Mouse (Mus musculus): ENCODE measurements around the gene Gm11563.
"Not testable (repeated sequence)": the region's sequence is repeated elsewhere in the genome, so short reads cannot be mapped to it uniquely, and the experiment has no call there.

Gm11563 gene

DNA sequence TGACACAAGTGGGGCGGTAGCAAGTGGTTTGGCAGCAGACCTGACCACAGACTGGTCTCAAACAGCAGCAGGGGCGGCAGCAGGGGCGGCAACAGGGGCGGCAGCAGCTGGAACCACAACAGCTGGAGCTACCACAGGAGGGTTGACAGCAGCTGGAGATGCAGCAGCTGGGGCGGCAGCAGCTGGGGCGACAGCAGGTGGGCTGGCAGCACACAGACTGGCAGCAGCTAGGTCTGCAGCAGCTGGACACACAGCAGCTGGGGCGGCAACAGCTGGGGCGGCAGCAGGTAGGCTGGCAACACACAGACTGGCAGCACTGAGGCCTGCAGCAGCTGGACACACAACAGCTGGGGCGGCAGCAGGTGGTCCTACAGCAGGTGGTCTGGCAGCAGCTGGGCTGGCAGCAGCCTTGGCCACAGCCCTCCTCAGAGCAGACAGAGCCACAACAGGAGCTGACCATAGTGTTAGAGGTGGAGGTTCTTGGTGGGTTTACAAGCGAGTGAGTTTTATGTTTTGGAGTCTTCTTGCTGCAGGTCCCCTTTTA is at the start of gene Gm11563:
Gm11563 (minus strand) TSS at position 494 of the 544 bp plus-strand sequence.
- not testable (repeated sequence) for DNase-seq (ENCODE audit: low spot score)

DNA sequence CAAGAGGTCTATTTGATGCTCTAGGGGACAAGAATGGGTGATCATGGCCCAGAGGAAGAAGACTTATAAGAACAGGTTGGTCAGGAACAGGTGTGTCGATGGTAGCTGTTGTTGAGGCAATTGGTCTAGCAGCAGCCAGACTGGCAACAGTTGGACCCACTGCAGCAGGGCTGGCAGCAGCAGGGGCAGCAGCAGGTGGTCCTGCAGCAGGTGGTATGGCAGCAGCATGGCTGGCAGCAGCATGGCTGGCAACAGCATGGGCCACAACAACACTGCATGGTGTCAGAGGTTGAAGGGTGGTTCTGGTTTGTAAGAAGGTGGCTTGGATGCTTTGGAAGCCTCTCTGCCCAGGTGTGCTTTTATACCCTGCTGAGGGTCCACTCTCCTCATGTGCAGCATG is 31.7 kb upstream of the Gm11563 start, which contains the start of gene Gm14190:
Gm14190 (minus strand) TSS at position 278 of the 400 bp plus-strand sequence.
- DNase-seq (ENCODE audit: low spot score) = no peak

DNA sequence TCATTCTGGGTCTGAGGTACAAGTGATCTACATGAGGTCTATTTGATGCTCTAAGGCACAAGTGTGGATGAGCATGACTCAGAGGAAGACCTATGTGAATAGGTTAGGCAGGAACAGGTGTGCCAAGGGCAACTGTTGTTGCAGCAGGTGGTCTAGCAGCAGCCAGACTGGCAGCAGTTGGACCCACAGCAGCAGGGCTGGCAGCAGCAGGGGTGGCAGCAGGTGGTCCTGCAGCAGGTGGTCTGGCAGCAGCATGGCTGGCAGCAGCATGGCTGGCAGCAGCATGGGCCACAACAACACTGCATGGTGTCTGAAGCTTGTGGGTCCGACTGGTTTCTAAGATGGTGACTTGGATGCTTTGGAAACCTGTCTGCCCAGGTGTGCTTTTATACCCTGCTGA is 26.5 kb upstream of the Gm11563 start:
- not testable (repeated sequence) for DNase-seq (ENCODE audit: low spot score)

DNA sequence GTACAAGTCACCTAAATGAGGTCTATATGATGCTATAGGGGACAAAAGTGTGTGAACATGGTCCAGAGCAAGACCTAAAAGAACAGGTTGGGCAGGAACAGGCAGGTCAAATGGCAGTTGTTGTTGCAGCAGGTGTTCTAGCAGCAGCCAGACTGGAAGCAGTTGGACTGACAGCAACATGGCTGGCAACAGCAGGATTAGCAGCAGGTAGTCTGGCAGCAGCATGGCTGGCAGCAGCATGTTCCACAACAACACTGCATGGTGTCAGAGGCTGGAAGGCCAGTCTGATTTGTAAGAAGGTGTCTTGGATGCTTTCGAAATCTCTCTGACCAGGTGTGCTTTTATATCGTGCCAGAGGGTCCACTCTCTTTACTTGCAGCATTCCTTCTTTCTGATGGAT is 24.7 kb upstream of the Gm11563 start:
- no peak for DNase-seq (ENCODE audit: low spot score)

DNA sequence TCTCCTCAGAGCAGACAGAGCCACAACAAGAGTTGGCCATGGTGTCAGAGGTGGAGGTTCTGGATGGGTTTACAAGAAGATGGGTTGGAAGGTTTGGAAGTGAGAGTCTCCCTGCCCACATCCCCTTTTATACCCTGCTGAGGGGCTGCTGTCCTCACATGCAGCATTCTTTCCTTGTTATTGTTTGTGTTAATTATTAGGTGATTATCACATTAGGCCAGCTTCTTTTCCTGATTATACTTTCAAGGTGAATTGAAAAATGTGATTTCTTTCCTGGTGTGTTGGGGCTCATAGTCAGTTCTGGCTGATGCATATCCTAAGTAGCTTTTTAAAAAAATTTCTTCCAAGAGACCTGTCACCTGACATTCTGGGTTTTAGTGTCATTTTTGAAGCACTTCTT is 7.1 kb upstream of the Gm11563 start, which contains the start of gene Krtap4-6:
Krtap4-6 (minus strand) TSS at position 101 of the 400 bp plus-strand sequence.
- DNase-seq (ENCODE audit: low spot score) = no peak

DNA sequence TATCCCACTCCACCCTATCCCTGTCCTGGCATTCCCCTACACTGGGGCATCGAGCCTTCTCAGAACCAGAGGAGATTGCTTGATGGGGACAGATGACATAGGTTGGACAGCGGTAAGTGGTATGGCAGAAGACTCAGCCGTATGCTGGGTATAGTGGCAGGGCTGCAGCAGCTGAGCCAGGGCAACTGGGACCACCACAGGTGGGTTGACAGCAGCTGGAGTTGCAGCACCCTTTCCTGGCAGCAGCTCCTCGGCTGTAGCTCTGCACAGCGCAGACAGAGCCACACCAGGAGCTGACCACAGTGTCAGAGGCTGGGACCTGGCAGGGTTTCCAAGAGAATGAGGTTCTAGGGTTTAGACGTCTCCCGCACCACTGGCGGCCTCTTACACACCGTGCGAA is 4.0 kb upstream of the Gm11563 start:
- DNase-seq (ENCODE audit: low spot score) = no peak

DNA sequence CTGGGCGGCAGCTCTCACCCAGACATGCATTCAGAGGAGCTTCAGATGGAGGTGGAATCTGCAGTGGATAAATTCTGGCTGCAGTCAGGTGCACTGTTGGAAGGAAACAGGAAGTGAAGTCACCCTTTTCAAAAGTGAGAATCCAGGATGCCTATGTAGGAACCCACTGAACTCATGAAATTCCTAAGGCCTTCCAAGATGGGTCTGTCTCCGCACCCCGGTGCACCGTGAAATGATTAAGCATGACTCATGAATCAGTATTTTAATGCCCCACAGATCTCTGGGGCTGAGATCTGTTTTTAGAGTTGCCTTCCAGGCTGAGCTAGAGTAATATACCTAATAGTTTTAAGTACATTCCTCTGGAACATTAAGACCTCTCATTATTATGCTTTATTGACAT is 496 bp upstream of the Gm11563 start:
- no peak for DNase-seq (ENCODE audit: low spot score)

DNA sequence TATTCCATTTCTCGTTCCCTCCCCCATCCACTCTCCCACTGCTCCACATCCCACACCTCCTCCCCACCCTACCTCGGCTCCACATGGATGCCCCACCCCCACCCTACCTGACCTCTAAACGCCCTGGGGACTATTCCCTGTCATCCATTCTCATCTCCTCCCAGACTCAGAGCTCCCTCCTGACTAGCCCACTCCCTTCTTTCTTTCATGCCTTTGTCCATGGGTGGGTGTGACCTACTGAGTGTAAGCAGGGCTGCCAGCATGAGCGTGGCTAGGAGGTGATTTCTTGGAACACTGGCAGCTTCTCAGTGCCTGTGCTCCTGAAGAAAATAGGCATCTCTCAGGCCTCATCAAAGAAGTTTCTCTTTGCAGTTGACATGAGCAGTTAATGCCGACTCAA is 1.7 kb downstream of the Gm11563 start:
- no peak for DNase-seq (ENCODE audit: low spot score)

DNA sequence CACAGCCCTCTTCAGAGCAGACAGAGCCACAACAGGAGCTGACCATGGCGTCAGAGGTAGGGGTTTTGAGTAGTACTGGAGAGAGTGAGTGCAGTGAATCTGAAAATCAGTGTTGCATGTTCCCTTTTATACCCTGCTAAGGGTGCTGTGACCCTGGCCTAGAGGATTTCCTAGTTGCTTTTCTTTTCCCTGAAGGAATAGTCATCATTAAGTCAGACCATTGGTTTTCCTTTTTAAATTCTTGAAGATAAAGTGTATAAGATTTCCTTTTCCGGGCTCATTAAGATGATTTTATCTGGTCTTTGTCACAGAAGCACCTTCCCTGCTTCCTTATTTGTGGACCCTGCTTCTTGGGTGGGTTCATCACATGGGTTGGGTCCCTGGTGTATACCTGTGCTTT is 8.6 kb downstream of the Gm11563 start, which contains the start of gene Gm11555:
Gm11555 (minus strand) TSS at position 101 of the 400 bp plus-strand sequence.
- DNase-seq (ENCODE audit: low spot score) = no peak

DNA sequence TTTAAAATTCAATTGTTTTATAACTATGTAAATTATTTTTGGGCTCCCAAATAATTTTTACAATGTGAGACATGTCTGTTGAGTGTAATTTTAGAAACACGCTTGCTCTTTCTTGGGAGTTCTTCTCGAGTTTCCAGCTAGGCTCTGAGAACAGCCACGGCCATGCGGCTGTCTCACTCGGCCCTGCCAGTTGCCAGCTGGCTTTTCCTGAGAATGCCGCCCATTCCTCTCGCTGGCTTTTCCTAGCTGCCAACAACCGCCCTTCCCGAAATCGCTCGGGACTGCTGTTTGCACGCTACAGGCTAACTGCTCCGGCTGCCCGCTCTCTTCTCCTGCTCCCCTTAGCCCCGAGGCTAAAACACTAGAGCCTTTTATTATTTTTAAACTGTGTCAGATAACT is 12.3 kb downstream of the Gm11563 start:
- DNase-seq (ENCODE audit: low spot score) = no peak

DNA sequence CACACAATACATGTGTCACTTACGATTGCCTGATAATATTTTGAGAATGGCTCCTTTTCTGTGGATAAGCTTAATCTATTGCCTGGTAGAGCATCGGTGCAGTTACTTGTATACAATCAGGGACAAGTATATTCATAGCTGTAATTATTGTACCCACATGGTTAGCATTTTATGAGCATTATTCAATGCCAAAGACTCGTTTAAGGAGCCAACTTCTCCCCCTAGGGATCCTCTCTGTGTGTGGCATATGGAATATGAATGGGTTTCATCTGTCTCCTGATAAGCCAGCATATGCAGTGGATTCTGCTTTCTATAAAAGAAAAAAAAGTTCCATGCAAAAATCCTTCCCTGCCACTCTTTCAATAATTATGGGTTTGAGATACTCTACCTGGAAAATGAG is 14.4 kb downstream of the Gm11563 start:
- peak; percentile 9 for DNase-seq (ENCODE audit: low spot score)

DNA sequence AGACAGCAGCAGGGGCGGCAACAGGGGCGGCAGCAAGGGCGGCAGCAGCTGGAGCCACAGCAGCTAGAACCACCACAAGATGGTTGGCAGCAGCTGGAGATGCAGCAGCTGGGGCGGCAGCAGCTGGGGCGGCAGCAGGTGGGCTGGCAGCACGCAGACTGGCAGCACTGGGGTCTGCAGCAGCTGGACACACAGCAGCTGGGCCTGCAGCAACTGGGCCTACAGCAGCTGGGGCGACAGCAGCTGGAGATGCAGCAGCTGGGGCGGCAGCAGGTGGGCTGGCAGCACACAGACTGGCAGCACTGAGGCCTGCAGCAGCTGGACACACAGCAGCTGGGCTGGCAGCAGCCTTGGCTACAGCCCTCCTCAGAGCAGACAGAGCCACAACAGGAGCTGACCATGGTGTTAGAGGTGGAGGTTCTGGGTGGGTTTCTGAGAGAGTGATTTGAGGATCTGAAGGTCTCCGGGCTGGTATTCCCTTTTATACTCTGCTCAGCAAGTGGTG is 15.1 kb downstream of the Gm11563 start, which contains the start of gene Krtap4-7:
Krtap4-7 (minus strand) TSS at position 455 of the 505 bp plus-strand sequence.
- not testable (repeated sequence) for DNase-seq (ENCODE audit: low spot score)

DNA sequence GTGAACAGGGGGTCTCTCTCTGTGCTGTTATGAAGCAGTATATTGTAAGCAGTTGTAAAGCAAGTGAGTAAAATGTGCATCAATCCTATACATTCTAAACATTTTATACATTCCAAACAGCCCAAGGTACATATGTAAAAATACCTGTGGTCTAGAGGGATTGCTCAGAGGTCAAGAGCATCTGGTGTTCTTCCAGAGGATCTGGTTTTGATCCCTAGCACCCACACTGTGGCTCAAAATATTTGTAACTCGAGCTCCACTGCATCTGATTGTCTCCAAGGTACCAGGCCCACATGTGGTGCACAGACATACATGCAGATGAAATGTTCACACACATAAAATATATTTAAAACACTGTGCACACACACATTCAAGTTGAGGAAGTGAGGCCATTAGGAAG is 17.8 kb downstream of the Gm11563 start:
- DNase-seq (ENCODE audit: low spot score) = no peak

DNA sequence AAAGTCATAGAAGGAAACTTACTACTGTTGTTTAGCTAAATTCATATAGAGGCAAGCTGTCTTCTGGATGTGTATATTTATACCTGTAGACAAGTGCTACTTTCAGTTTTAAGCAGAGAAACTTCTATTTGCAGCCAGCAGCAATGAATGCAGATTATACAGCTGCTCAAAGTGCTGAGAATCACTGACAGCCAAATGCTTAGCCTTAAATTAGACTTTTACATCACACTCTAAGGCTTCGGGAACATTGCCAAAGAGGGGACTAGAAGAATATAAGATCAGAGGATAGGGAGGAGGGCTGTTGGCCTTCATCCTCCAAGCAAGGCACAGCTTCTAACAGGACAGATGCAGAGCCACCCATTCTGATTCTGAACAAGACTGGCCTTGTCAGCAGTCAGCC is 21.7 kb downstream of the Gm11563 start:
- DNase-seq (ENCODE audit: low spot score) = no peak

DNA sequence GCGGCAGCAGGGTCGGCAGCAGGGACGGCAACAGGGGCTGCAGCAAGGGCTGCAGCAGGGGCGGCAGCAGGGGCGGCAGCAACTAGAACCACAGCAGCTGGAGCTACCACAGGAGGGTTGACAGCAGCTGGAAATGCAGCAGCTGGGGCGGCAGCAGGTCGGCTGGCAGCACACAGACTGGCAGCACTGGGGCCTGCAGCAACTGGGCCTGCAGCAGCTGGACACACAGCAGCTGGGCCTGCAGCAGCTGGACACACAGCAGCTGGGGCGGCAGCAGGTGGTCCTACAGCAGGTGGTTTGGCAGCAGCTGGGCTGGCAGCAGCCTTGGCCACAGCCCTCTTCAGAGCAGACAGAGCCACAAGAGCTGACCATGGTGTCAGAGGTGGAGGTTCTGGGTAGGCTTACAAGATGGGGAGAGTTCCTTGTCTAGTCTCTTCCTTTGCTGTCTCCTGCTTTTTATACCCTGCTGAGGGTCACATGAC is 24.1 kb downstream of the Gm11563 start, which contains the start of gene Krtap4-2:
Krtap4-2 (minus strand) TSS at position 432 of the 482 bp plus-strand sequence.
- DNase-seq (ENCODE audit: low spot score) = no peak

DNA sequence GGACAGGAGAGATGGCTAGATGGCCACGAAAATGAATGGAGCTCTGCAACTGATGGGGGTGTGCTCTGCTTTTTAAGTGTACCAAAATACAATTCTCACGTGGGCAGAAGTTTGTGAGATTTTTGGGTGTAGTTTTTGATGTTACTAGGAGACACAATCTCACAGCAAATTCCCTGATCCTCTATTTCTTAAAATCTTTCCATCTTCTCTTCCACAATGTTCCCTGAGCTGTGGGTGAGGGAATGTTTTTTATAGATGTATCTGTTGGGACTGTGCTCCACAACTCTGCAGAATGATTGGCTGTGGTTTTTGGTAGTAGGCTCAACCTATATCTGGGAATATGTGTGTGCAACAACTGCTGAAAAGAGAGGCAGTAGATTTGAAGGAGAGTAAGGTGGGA is 25.5 kb downstream of the Gm11563 start:
- no peak for DNase-seq (ENCODE audit: low spot score)

DNA sequence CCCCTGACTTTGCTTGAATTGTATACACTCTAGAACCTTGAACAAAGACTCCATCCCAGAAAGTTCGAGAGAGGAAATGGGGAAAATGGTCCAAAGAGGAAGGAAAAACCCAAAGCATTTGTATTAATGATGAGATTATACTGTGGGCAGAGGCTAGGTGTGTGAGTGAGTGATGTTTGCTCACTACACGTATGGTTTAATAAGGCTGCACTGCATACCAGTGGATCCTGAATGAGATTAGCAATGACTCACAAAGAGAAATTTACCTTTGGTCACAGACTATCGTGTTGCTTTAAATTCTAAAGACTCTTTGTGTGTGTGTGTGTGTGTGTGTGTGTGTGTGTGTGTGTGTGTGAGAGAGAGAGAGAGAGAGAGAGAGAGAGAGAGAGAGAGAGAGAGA is 27.9 kb downstream of the Gm11563 start:
- no peak for DNase-seq (ENCODE audit: low spot score)

DNA sequence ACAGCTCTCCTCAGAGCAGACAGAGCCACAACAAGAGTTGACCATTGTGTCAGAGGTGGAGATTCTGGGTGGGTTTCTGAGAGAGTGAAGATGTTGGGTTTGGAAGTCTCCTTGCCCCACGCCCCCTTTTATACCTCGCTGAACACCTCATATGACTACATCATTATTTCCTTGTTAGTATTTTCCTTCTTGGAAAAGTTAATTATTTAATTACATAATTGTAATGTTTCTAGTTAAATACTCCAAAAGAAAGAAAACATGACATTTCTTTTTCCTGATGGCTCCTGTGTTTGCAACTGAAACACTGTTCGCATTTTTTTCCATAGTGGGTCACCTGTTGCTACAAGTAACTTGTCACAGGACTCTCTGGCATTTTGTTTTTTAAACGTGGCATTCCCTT is 30.6 kb downstream of the Gm11563 start, which contains the start of gene Krtap4-1:
Krtap4-1 (minus strand) TSS at position 101 of the 400 bp plus-strand sequence.
- no peak for DNase-seq (ENCODE audit: low spot score)

DNA sequence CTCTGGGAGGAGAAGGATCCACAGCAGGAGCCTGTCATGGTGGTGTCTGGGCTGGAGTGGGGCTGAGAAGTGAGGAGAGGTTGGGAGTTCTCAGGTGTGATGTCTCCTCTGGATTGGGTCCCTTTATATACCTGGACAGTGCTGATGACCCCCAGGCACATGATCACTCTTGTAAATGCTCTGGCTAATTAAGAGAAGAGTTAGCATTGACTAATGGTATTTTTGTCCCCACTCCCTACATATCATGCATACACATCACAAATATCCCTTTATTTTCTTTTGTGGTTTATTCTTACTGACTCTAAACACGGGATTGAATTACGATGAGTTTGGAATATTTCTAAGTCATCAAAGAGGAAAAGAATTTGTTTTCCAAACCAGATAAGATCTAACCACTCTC is 38.4 kb downstream of the Gm11563 start, which contains the start of gene Gm11562:
Gm11562 (minus strand) TSS at position 101 of the 400 bp plus-strand sequence.
- DNase-seq (ENCODE audit: low spot score) = no peak

DNA sequence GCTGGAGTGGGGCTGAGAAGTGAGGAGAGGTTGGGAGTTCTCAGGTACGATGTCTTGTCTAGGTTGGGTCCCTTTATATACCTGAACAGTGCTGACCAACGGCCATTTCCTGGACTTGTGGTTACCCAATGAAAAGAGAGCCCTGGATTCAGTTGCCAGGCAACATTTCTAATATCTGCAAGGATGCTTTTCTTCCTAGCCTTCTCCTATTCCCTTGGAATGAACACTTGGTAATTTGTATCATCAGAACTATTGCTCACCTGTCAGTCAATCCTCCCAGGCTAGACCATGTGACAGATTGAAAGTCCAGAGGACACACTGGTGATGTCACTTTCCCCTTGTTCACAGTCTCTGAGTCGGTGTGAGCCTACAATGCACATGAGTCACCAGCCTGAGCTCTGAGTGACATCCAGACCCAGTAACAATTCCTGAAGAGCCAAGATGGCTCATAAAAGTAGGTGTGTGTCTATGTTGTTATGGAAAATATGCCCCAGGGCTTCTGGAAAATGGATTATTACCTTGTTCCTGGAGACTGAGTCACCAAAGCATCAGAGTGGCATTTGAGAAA is 43.9 kb downstream of the Gm11563 start, which contains the start of gene Krtap2-4:
Krtap2-4 (minus strand) TSS at position 51 of the 568 bp plus-strand sequence.
- DNase-seq (ENCODE audit: low spot score) = no peak

DNA sequence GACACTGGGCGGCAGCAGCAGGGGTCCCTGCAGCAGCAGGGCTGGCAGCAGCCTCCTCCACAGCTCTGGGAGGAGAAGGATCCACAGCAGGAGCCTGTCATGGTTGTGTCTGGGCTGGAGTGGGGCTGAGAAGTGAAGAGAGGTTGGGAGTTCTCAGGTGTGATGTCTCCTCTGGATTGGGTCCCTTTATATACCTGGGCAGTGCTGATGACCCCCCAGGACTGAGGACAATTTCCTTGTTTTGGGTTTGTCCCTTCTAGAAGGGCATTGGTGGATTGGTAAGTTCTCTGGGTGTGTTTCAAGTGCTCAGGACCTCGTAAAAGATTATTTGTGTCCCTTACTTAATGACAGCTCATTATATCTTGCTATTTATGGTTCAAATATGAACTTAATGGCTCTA is 48.7 kb downstream of the Gm11563 start, which contains the start of gene Gm11937:
Gm11937 (minus strand) TSS at position 101 of the 400 bp plus-strand sequence.
- not testable (repeated sequence) for DNase-seq (ENCODE audit: low spot score)

DNA sequence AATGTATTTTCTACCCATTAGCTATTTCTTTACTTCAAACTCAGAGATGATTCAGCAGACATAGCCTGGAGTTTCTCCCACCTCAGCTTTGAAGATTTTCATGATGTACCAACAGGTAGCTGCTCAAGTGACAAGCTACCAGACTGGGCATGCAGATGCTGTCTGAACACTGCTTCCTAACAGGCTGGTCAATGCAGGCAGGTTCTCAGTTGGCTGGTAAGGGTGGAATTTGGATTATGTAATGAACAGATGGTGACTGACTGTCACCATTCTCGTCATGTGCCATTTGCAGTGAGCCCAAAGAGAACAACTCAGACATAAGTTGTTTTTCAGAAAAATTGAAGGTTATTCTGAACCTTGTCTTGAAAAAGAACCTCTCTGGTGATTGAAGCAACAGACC is 49.6 kb downstream of the Gm11563 start:
- DNase-seq (ENCODE audit: low spot score) = peak; percentile 52
